Mouse (Mus musculus) embryonic facial prominence, embryonic 11.5 days (tissue): ENCODE measurements around the gene Gm973. TPM values are rescaled to one million over a fixed set of nuclear protein-coding genes. Genes with fewer than 3 reads are reported as not detected.
A peak's percentile ranks its signal among the peaks of the same experiment; 100 is the strongest.

Source experiments
- ATAC-seq: fragments of 200-750 bp; cut with Nextera tagmentation; replicated peaks from 2 replicates; pipeline ENCODE4 v1.8.0; 2017; ENCODE audit warnings: low read depth; ENCODE audit not compliant: insufficient number of reproducible peaks, low FRiP score, low TSS enrichment
- DNase-seq: peaks from one replicate; pipeline ENCODE4 v3.0.0-alpha.2; 2015; ENCODE audit warnings: low spot score
- H3K27ac ChIP-seq: fragments of 300-500 bp; sonication (generic); replicated peaks from 2 replicates; pipeline ENCODE4 v1.5.1; 2014; ENCODE audit warnings: mild to moderate bottlenecking, low read depth, low read length, control low read depth
- H3K27me3 ChIP-seq: fragments of 300-500 bp; sonication (generic); 2 replicates; pipeline ENCODE4 v1.6.1; 2014; ENCODE audit warnings: mild to moderate bottlenecking, low read length, moderate library complexity, mixed read lengths; ENCODE audit not compliant: control insufficient read depth, insufficient read depth
- H3K36me3 ChIP-seq: fragments of 300-500 bp; sonication (generic); replicated peaks from 2 replicates; pipeline ENCODE4 v1.6.1; 2014; ENCODE audit warnings: low read depth, mild to moderate bottlenecking, low read length, moderate library complexity, mixed read lengths; ENCODE audit not compliant: control insufficient read depth, insufficient read depth
- H3K4me1 ChIP-seq: fragments of 300-500 bp; sonication (generic); 2 replicates; pipeline ENCODE4 v1.6.1; 2014; ENCODE audit warnings: low read length, mixed read lengths; ENCODE audit not compliant: control insufficient read depth, insufficient read depth
- H3K4me2 ChIP-seq: fragments of 300-500 bp; sonication (generic); 2 replicates; pipeline ENCODE4 v1.6.1; 2014; ENCODE audit warnings: low read depth, mild to moderate bottlenecking, control low read depth, low read length, moderate library complexity
- H3K4me3 ChIP-seq: fragments of 300-500 bp; sonication (generic); 2 replicates; pipeline ENCODE4 v1.5.1; 2014; ENCODE audit warnings: low read depth, low read length, control low read depth
- H3K9ac ChIP-seq: fragments of 300-500 bp; sonication (generic); replicated peaks from 2 replicates; pipeline ENCODE4 v1.6.1; 2014; ENCODE audit warnings: mild to moderate bottlenecking, control low read depth, low read length
- H3K9me3 ChIP-seq: fragments of 300-500 bp; sonication (generic); replicated peaks from 2 replicates; pipeline ENCODE4 v1.6.1; 2016; ENCODE audit warnings: mild to moderate bottlenecking, low read length, inconsistent platforms, mixed read lengths; ENCODE audit not compliant: control insufficient read depth
- WGBS: fragments of 180-500 bp; shearing (Covaris S2); extraction: QIAGEN DNeasy Blood & Tissue Kit; methylation state at CpG from one replicate; pipeline ENCODE4 v1.1.7; 2014; 5-methylcytosine and 5-hydroxymethylcytosine counted together
- polyA plus RNA-seq: library from polyadenylated mRNA; unstranded; fragments of >200 nt; fragmentation: Nextera tagmentation; extraction: Ambion mirVana; gene quantifications from 2 replicates; pipeline ENCODE4 v1.2.1, GENCODE M21; 2014

Gene Gm973
- polyA plus RNA-seq, 1 experiment from 2014 or later: 2.3 TPM

- ATAC-seq (no peak), DNase-seq (no peak)
- Histone ChIP-seq H3K27me3 (no peaks in the 10 kb centered on the region), H3K9ac (no peak overlapping the region), H3K9me3 (no peaks in the 10 kb centered on the region), H3K36me3 (no peaks in the 10 kb centered on the region), H3K4me2 (no peak overlapping the region), H3K27ac (no peak overlapping the region), H3K4me3 (no peak overlapping the region), H3K4me1 (no peaks in the 10 kb centered on the region)
- 50% methylated on average over 11 of the region's 11 CpGs for WGBS
Observed at GRCm38 (mm10) chr1:59602531-59603416, 86.7 kb downstream of the Gm973 start.

- no peaks in the 10 kb centered on the region for H3K27me3 ChIP-seq
- no peaks in the 10 kb centered on the region for H3K9me3 ChIP-seq
- WGBS: 73% methylated on average over 2 of the region's 2 CpGs
- no peaks in the 10 kb centered on the region for H3K4me1 ChIP-seq
- ATAC-seq: no peak
- no peaks in the 10 kb centered on the region for H3K36me3 ChIP-seq
- DNase-seq: no peak
- H3K4me3 ChIP-seq: no peak overlapping the region
- no peak overlapping the region for H3K4me2 ChIP-seq
- no peak overlapping the region for H3K27ac ChIP-seq
- H3K9ac ChIP-seq: no peak overlapping the region
Observed at GRCm38 (mm10) chr1:59603417-59603712, 87.3 kb downstream of the Gm973 start.

GRCm38 (mm10) chr1:59603893-59604292 is 87.8 kb downstream of the Gm973 start:
- DNase-seq: peak; percentile 72
- H3K4me3 ChIP-seq: no peak overlapping the region
- H3K4me1 ChIP-seq: no peaks in the 10 kb centered on the region
- H3K9ac ChIP-seq: no peak overlapping the region
- WGBS: 17% methylated on average over 11 of the region's 11 CpGs
- 0 out of 2 replicates have a peak, but pooled peaks have one; percentile 34 for ATAC-seq
- H3K27ac ChIP-seq: no peak overlapping the region
- H3K27me3 ChIP-seq: no peaks in the 10 kb centered on the region
- H3K36me3 ChIP-seq: no peaks in the 10 kb centered on the region
- no peaks in the 10 kb centered on the region for H3K9me3 ChIP-seq
- peak overlapping the region; percentile 10; the same call in 1 of the 2 replicates for H3K4me2 ChIP-seq

- Histone ChIP-seq H3K36me3 (no peaks in the 10 kb centered on the region), H3K9ac (no peak overlapping the region), H3K27ac (no peak overlapping the region), H3K9me3 (no peaks in the 10 kb centered on the region), H3K27me3 (no peaks in the 10 kb centered on the region), H3K4me3 (no peak overlapping the region), H3K4me1 (no peaks in the 10 kb centered on the region), H3K4me2 (no peak overlapping the region)
- no peak for ATAC-seq
- DNase-seq: no peak
- WGBS: 87% methylated on average over 13 of the region's 13 CpGs
Observed at GRCm38 (mm10) chr1:59606479-59606878, 90.4 kb downstream of the Gm973 start.

- WGBS: 62% methylated on average over 7 of the region's 7 CpGs
- Histone ChIP-seq H3K9me3 (no peaks in the 10 kb centered on the region), H3K4me3 (no peak overlapping the region), H3K9ac (no peak overlapping the region), H3K27me3 (no peaks in the 10 kb centered on the region), H3K4me1 (no peaks in the 10 kb centered on the region), H3K27ac (no peak overlapping the region), H3K36me3 (no peaks in the 10 kb centered on the region), H3K4me2 (no peak overlapping the region)
- ATAC-seq: no peak
- DNase-seq: no peak
Observed at GRCm38 (mm10) chr1:59607071-59607470, 91.0 kb downstream of the Gm973 start.

- no peak overlapping the region for H3K4me3 ChIP-seq
- no peak overlapping the region for H3K4me2 ChIP-seq
- no peak overlapping the region for H3K27ac ChIP-seq
- WGBS: 85% methylated on average over 7 of the region's 7 CpGs
- no peaks in the 10 kb centered on the region for H3K4me1 ChIP-seq
- no peaks in the 10 kb centered on the region for H3K27me3 ChIP-seq
- ATAC-seq (no peak), DNase-seq (no peak)
- H3K9me3 ChIP-seq: no peaks in the 10 kb centered on the region
- H3K36me3 ChIP-seq: no peaks in the 10 kb centered on the region
- no peak overlapping the region for H3K9ac ChIP-seq
Observed at GRCm38 (mm10) chr1:59608125-59608762, 92.2 kb downstream of the Gm973 start.

GRCm38 (mm10) chr1:59608920-59609319 is 92.9 kb downstream of the Gm973 start:
- Histone ChIP-seq H3K27ac (no peak overlapping the region), H3K27me3 (no peaks in the 10 kb centered on the region), H3K9me3 (no peaks in the 10 kb centered on the region), H3K4me1 (no peaks in the 10 kb centered on the region), H3K9ac (no peak overlapping the region), H3K36me3 (no peaks in the 10 kb centered on the region), H3K4me2 (no peak overlapping the region), H3K4me3 (no peak overlapping the region)
- 60% methylated on average over 5 of the region's 5 CpGs for WGBS
- DNase-seq (peak; percentile 52), ATAC-seq (no peak)

GRCm38 (mm10) chr1:59609458-59609857 is 93.4 kb downstream of the Gm973 start:
- WGBS: 81% methylated on average over 4 of the region's 4 CpGs
- Histone ChIP-seq H3K27me3 (no peaks in the 10 kb centered on the region), H3K9ac (no peak overlapping the region), H3K27ac (no peak overlapping the region), H3K4me2 (no peak overlapping the region), H3K4me1 (no peaks in the 10 kb centered on the region), H3K4me3 (no peak overlapping the region), H3K36me3 (no peaks in the 10 kb centered on the region), H3K9me3 (no peaks in the 10 kb centered on the region)
- ATAC-seq (no peak), DNase-seq (no peak)
